Mouse (Mus musculus) MEL (cell line): ENCODE data around the gene Bcl2l10.

ENCODE experiments used
- CHD2 ChIP-seq: IDR thresholded peaks from 2 replicates; pipeline ENCODE4 v1.6.1; 2011; ENCODE audit warnings: low read length, improper control_type of control experiment
- CTCF ChIP-seq, 3 experiments: IDR thresholded peaks in 2 of 3; conservative IDR thresholded peaks in 1 of 3; 2 replicates each; pipeline ENCODE4 v1.5.1; 2011 to 2012; ENCODE audit warnings: low read length in 3 of 3, low read depth in 2 of 3, mild to moderate bottlenecking in 2 of 3, improper control_type of control experiment in 1 of 3, inconsistent platforms in 1 of 3, mixed read lengths in 1 of 3, moderate library complexity in 1 of 3; ENCODE audit not compliant: control insufficient read depth in 1 of 3, insufficient read depth in 1 of 3, poor library complexity in 1 of 3, severe bottlenecking in 1 of 3
- EP300 ChIP-seq, 2 experiments: IDR thresholded peaks; 2 replicates each; pipeline ENCODE4 v1.6.1; 2011; ENCODE audit warnings: improper control_type of control experiment in 2 of 2, low read length in 2 of 2, low read depth in 1 of 2, mild to moderate bottlenecking in 1 of 2
- MAFK ChIP-seq: IDR thresholded peaks from 2 replicates; pipeline ENCODE4 v1.6.1; 2011; ENCODE audit warnings: low read depth, mild to moderate bottlenecking, low read length, improper control_type of control experiment, borderline replicate concordance
- MAX ChIP-seq: IDR thresholded peaks from 2 replicates; pipeline ENCODE4 v1.6.1; 2011; ENCODE audit warnings: low read length, improper control_type of control experiment
- NELFE ChIP-seq: IDR thresholded peaks from 2 replicates; pipeline ENCODE4 v1.6.1; 2011; ENCODE audit warnings: low read depth, low read length, improper control_type of control experiment
- NRF1 ChIP-seq: IDR thresholded peaks from 2 replicates; pipeline ENCODE4 v1.6.1; 2014; ENCODE audit warnings: low read depth, mild to moderate bottlenecking, inconsistent platforms, low read length, improper control_type of control experiment, moderate library complexity; ENCODE audit not compliant: poor library complexity, insufficient read depth, severe bottlenecking
- POLR2A ChIP-seq, 2 experiments: IDR thresholded peaks; 2 replicates each; pipeline ENCODE4 v1.6.1; 2011 to 2012; ENCODE audit warnings: low read length in 2 of 2, mild to moderate bottlenecking in 2 of 2, control low read depth in 1 of 2, improper control_type of control experiment in 1 of 2, low read depth in 1 of 2, moderate library complexity in 1 of 2; ENCODE audit not compliant: control insufficient read depth in 1 of 2, insufficient read depth in 1 of 2, poor library complexity in 1 of 2
- POLR2AphosphoS2 ChIP-seq: IDR thresholded peaks from 2 replicates; pipeline ENCODE4 v1.6.1; 2011; ENCODE audit warnings: low read length, improper control_type of control experiment
- SMC3 ChIP-seq: IDR thresholded peaks from 2 replicates; pipeline ENCODE4 v1.6.1; 2011; ENCODE audit warnings: low read depth, low read length, improper control_type of control experiment
- TAL1 ChIP-seq: IDR thresholded peaks from 2 replicates; pipeline ENCODE4 v1.6.1; 2012; ENCODE audit warnings: mild to moderate bottlenecking, inconsistent platforms, low read length, moderate library complexity, mixed read lengths
- USF1 ChIP-seq: IDR thresholded peaks from 2 replicates; pipeline ENCODE4 v1.6.1; 2014; ENCODE audit warnings: low read depth, mild to moderate bottlenecking, inconsistent platforms, low read length, improper control_type of control experiment, moderate library complexity
- ZMIZ1 ChIP-seq: IDR thresholded peaks from 2 replicates; pipeline ENCODE4 v1.6.1; 2012; ENCODE audit warnings: low read depth, mild to moderate bottlenecking, inconsistent platforms, low read length, improper control_type of control experiment, moderate library complexity

GRCm38 (mm10) chr9:75376428-75376827, 28.9 kb downstream of the Bcl2l10 start:
- TF ChIP-seq SMC3 (no peak), CHD2 (no peak), POLR2A (IDR thresholded peaks at IDR 0.05; ENCODE audit: control insufficient read depth in 1 of 2, insufficient read depth in 1 of 2, low read depth in 1 of 2, low read length in 2 of 2, poor library complexity in 1 of 2) (no peak), EP300 (IDR thresholded peaks at IDR 0.05; ENCODE audit: low read depth in 1 of 2, low read length in 2 of 2) (no peak), CTCF (IDR thresholded peaks at IDR 0.05 in 2 of 3, conservative IDR thresholded peaks at IDR 0.05 in 1 of 3; ENCODE audit: control insufficient read depth in 1 of 3, insufficient read depth in 1 of 3, low read depth in 2 of 3, low read length in 3 of 3, poor library complexity in 1 of 3, severe bottlenecking in 1 of 3) (no peak), POLR2AphosphoS2 (no peak), NRF1 (no peak), TAL1 (no peak), MAFK (no peak), NELFE (no peak), USF1 (no peak), ZMIZ1 (no peak), MAX (no peak)
